Mouse (Mus musculus) midbrain, embryonic 14.5 days (tissue): Measurements from ENCODE around the gene Cdk20. TPM values are rescaled to one million over a fixed set of nuclear protein-coding genes. Genes with fewer than 3 reads are reported as not detected.
A peak's percentile ranks its signal among the peaks of the same experiment; 100 is the strongest.

Experiments
- ATAC-seq: fragments of 200-750 bp; cut with Nextera tagmentation; 2 replicates; pipeline ENCODE4 v1.8.0; 2017; ENCODE audit warnings: moderate number of reproducible peaks, moderate library complexity; ENCODE audit not compliant: low FRiP score, low TSS enrichment
- DNase-seq: peaks from one replicate; pipeline ENCODE4 v3.0.0-alpha.2; 2015
- H3K27ac ChIP-seq: fragments of 300-500 bp; sonication (generic); replicated peaks from 2 replicates; pipeline ENCODE4 v1.5.1; 2014; ENCODE audit warnings: mild to moderate bottlenecking, low read depth, low read length, moderate library complexity
- H3K27me3 ChIP-seq: fragments of 300-500 bp; sonication (generic); 2 replicates; pipeline ENCODE4 v1.6.1; 2014; ENCODE audit warnings: low read length, control low read depth, mixed read lengths; ENCODE audit not compliant: control insufficient read depth, insufficient read depth
- H3K36me3 ChIP-seq: fragments of 300-500 bp; sonication (generic); 2 replicates; pipeline ENCODE4 v1.6.1; 2014; ENCODE audit warnings: low read length, control low read depth; ENCODE audit not compliant: control insufficient read depth, insufficient read depth
- H3K4me1 ChIP-seq: fragments of 300-500 bp; sonication (generic); 2 replicates; pipeline ENCODE4 v1.6.1; 2014; ENCODE audit warnings: mild to moderate bottlenecking, antibody characterized with exemption, low read length, control low read depth; ENCODE audit not compliant: control insufficient read depth, insufficient read depth
- H3K4me2 ChIP-seq: fragments of 300-500 bp; sonication (generic); 2 replicates; pipeline ENCODE4 v1.6.1; 2014; ENCODE audit warnings: mild to moderate bottlenecking, low read length, moderate library complexity
- H3K4me3 ChIP-seq: fragments of 300-500 bp; sonication (generic); replicated peaks from 2 replicates; pipeline ENCODE4 v1.5.1; 2014; ENCODE audit warnings: low read depth, low read length
- H3K9ac ChIP-seq: fragments of 300-500 bp; sonication (generic); replicated peaks from 2 replicates; pipeline ENCODE4 v1.6.1; 2014; ENCODE audit warnings: mild to moderate bottlenecking, low read length, moderate library complexity
- H3K9me3 ChIP-seq: fragments of 300-500 bp; sonication (generic); 2 replicates; pipeline ENCODE4 v1.6.1; 2016; ENCODE audit warnings: low read length, control low read depth, mixed read lengths; ENCODE audit not compliant: control insufficient read depth
- WGBS: fragments of 180-500 bp; shearing (Covaris S2); extraction: QIAGEN DNeasy Blood & Tissue Kit; methylation state at CpG from one replicate; pipeline ENCODE4 v1.1.7; 2014; 5-methylcytosine and 5-hydroxymethylcytosine counted together
- polyA plus RNA-seq: library from polyadenylated mRNA; unstranded; fragments of >200 nt; fragmentation: Nextera tagmentation; extraction: Ambion mirVana; gene quantifications from 2 replicates; pipeline ENCODE4 v1.2.1, GENCODE M21; 2014

Cdk20 gene
- polyA plus RNA-seq, 1 experiment from 2014 or later = 20.2 TPM

DNA sequence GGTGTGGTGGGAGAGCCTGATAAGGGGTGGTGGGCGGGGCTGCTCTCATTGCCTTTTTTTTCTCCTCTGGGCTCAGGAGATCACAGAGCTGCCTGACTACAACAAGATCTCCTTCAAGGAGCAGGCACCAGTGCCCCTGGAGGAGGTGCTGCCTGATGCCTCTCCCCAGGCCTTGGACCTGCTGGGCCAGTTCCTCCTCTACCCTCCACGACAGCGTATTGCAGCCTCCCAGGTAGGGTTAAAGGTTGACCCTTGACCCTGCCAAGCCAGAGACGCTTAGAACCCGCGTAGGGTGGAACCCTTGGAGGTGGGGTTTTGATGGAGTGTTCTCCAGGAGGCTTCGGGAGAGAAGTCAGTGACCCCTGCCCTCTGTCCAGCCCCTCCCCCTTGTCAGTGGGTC, 5.7 kb downstream of the Cdk20 start:
- Histone ChIP-seq H3K27ac (no peak overlapping the region), H3K9me3 (no peaks in the 10 kb centered on the region), H3K4me3 (no peak overlapping the region), H3K36me3 (no peaks in the 10 kb centered on the region), H3K9ac (no peak overlapping the region), H3K27me3 (no peaks in the 10 kb centered on the region), H3K4me2 (no peak overlapping the region), H3K4me1 (peaks cover 6% of the 10 kb centered on the region; the same call in 1 of the 2 replicates)
- DNase-seq (no peak), ATAC-seq (no peak)
- WGBS = 75% methylated on average over 7 of the region's 7 CpGs

DNA sequence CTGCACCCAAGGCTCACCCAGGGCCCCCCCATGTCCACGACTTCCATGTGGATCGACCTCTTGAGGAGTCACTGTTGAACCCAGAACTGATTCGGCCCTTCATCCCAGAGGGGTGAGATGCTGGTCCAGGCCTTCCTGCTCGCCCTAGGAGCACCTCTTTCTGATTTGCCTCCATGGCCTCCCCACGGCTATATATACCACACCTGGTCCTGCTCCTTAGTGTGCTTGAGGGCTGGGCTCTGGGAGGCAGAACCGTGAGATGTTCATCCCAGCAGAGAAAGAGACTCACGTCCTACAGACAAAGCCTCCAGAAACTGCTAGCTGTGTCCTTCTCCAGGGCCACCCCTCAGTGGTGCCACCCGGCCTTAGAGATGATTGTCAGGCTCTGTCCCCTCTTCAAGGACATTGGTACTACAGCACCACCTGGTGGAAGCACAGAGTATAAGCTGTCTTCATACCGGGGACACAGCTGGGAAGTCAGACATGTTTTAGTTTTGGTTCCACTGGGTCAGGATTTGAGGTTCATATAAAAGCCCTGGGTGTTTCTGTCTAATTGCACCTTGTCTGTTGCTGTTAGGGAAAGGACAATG, 6.8 kb downstream of the Cdk20 start:
- WGBS = 58% methylated on average over 9 of the region's 9 CpGs
- peak; percentile 67; the same call in 1 of the 2 replicates for ATAC-seq

DNA sequence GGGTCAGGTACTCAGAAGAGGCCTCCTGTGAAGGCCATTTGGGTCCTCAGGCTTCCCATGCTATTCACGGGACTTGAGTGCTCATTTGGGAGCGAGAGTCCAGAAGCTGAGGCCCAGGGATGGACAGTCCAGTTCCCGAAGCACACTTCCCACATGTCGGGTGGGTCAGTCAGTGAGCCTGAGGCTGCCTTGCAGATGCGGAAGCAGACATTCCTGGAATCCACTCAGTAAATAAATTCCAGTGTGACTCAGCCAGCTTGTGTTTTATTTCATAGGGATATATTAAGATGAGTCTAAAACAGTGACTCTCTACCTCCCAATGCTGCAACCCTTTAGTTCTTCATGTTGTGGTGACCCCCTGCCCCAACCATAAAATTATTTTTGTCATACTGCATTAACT, 7.4 kb downstream of the Cdk20 start:
- Histone ChIP-seq H3K4me2 (no peak overlapping the region), H3K9me3 (no peaks in the 10 kb centered on the region), H3K4me1 (no peaks in the 10 kb centered on the region), H3K27me3 (no peaks in the 10 kb centered on the region), H3K36me3 (no peaks in the 10 kb centered on the region), H3K4me3 (no peak overlapping the region), H3K9ac (no peak overlapping the region), H3K27ac (no peak overlapping the region)
- 85% methylated on average over 5 of the region's 5 CpGs for WGBS
- ATAC-seq (no peak), DNase-seq (no peak)

More for the DNA sequence above, 6.8 kb downstream of the Cdk20 start:
- Histone ChIP-seq H3K27ac (no peak overlapping the region), H3K9ac (no peak overlapping the region), H3K4me1 (no peaks in the 10 kb centered on the region), H3K4me3 (no peak overlapping the region), H3K27me3 (no peaks in the 10 kb centered on the region), H3K9me3 (no peaks in the 10 kb centered on the region), H3K36me3 (no peaks in the 10 kb centered on the region), H3K4me2 (no peak overlapping the region)
- DNase-seq = peak; percentile 85

DNA sequence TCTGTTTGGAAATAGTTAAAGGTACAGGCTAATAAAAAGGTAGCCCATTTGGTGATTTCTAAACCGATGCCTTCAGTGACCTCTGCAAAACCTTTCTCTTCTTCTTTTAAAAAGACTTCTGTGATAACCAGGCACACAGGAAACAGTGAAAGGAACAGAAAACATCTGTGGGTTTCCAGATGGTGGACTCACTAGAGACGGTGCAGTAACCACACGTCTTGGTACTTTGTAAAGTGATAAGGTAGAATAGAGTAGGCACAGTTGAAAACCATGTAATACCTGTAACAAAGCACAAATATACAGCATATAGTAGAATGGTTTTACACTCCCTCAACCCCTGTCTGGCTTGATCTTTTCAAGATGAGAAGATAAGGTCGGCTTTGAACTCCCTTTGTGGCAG, 8.5 kb downstream of the Cdk20 start:
- no peak overlapping the region for H3K4me2 ChIP-seq
- H3K4me3 ChIP-seq = no peak overlapping the region
- DNase-seq = no peak
- H3K36me3 ChIP-seq = no peaks in the 10 kb centered on the region
- no peak overlapping the region for H3K9ac ChIP-seq
- no peak for ATAC-seq
- no peak overlapping the region for H3K27ac ChIP-seq
- H3K4me1 ChIP-seq = no peaks in the 10 kb centered on the region
- no peaks in the 10 kb centered on the region for H3K9me3 ChIP-seq
- WGBS = 86% methylated on average over 4 of the region's 4 CpGs
- H3K27me3 ChIP-seq = no peaks in the 10 kb centered on the region

DNA sequence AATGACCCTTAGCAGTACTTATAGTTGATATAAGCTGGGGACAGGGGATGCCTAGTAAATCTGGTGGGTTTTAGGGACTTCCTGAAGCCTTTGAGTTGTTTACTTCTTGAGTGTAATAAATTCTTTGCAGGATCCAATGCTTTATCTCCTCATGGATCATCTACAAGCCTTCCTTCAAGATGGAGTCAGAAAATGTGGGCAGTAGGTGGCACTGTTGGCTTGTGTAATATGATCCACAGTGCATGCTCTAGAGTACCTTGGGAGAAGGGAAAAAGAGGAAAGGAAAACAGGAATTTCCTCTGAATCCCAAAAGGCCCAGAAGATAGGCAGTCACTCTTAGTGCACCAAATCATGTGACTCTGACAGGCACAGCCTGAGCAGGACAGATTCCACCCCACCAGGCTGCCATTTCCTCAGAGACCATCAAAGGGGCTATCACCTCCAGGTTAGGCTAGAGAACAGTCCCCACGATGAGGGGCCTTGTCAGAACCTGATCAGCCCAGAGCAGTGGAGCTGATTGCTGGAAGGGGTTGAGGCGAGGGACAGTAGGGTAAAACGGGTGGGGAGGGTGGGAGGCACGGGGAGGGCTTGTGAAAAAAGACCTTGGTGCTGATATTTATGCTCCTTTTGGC, 11.3 kb downstream of the Cdk20 start:
- DNase-seq (peak; percentile 86), ATAC-seq (peak; percentile 56)
- Histone ChIP-seq H3K9ac (no peak overlapping the region), H3K27ac (no peak overlapping the region), H3K36me3 (no peaks in the 10 kb centered on the region), H3K9me3 (no peaks in the 10 kb centered on the region), H3K4me1 (no peaks in the 10 kb centered on the region), H3K4me3 (no peak overlapping the region), H3K4me2 (no peak overlapping the region), H3K27me3 (no peaks in the 10 kb centered on the region)
- WGBS = 55% methylated on average over 4 of the region's 4 CpGs

DNA sequence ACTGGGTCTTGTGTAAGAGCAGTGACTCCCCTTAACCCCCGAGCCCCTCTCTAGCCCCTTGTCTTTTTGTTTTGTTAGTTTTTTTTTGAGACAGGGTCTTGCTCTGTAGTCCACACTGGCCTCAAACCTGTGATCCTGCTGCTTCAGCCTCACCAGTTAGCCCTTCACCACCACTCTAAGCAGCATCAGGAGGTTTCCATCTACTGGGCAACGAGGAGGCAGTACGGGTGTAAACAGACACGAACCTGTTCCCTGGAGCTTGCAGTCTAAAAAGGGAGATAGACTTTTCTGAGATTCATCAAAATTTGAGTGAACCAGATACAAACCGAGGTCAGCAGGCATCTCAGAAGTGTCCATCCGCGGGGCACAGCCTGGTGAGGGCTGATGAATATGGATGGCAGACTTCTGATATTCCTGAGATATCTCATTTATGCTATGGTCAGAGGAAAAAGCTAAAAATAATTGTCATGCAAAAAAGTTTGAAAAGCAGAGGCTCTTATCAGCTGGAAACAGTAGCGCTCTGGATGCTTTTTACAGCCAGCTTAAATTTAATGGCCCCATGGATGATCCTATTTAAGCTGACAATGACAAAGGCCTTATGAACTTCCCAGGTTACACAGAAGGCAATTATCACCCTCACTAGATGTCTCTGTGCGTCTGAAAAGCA, 13.3 kb downstream of the Cdk20 start:
- ATAC-seq (no peak), DNase-seq (peak; percentile 12)
- Histone ChIP-seq H3K4me3 (no peak overlapping the region), H3K9me3 (no peaks in the 10 kb centered on the region), H3K4me1 (no peaks in the 10 kb centered on the region), H3K27me3 (no peaks in the 10 kb centered on the region), H3K4me2 (no peak overlapping the region), H3K27ac (no peak overlapping the region), H3K9ac (no peak overlapping the region), H3K36me3 (no peaks in the 10 kb centered on the region)
- 62% methylated on average over 9 of the region's 9 CpGs for WGBS

DNA sequence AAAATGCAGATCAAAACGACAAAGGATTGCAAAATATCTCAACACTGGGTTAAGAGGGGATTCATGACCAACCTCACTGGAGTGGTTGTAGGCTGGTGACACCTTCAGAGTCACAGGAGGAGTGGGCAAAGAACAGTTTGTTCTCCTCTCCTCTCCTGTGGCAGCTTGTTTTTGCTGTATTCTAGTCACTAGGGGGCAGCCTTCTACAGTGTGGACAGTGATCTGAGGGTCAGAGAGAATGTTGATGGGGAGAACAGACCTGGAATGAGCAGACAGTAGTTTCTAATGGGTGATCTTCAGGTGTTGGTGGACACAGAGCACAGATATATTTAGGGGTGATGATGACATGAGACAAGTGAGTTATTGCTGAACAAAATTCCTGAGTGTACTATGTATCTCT, 15.8 kb downstream of the Cdk20 start:
- H3K9ac ChIP-seq = no peak overlapping the region
- H3K9me3 ChIP-seq = no peaks in the 10 kb centered on the region
- H3K27me3 ChIP-seq = no peaks in the 10 kb centered on the region
- DNase-seq (peak; percentile 61), ATAC-seq (no peak)
- H3K4me2 ChIP-seq = no peak overlapping the region
- H3K27ac ChIP-seq = no peak overlapping the region
- H3K36me3 ChIP-seq = no peaks in the 10 kb centered on the region
- H3K4me3 ChIP-seq = no peak overlapping the region
- H3K4me1 ChIP-seq = no peaks in the 10 kb centered on the region
- 4% methylated on average over 1 of the region's 1 CpGs for WGBS

DNA sequence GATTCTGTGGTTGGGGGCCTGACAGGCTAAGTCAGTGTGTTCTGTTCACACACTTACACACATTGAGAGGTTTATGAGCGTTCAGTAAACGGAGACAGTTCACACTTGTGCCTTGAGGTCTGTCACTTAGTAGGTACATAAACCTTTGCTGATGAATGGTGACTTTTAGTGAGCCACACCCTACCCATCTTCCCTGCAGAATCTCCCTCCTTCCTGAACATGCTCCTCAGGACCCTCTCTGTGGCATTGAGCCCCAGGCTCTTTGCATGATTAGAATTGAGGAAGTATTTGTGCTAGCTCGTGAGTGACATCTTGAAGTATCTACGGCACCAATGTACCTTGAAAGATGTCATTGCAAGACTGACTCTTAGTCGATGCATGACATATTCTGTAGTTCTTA, 16.6 kb downstream of the Cdk20 start:
- Histone ChIP-seq H3K9ac (no peak overlapping the region), H3K4me2 (no peak overlapping the region), H3K4me3 (no peak overlapping the region), H3K4me1 (no peaks in the 10 kb centered on the region), H3K27me3 (no peaks in the 10 kb centered on the region), H3K27ac (no peak overlapping the region), H3K36me3 (no peaks in the 10 kb centered on the region), H3K9me3 (no peaks in the 10 kb centered on the region)
- DNase-seq = no peak
- no peak for ATAC-seq
- 91% methylated on average over 5 of the region's 5 CpGs for WGBS
